Mouse (Mus musculus) lung, embryonic 15.5 days (tissue): Measurements from ENCODE around the gene Trp73. TPM values are rescaled to one million over a fixed set of nuclear protein-coding genes. Genes with fewer than 3 reads are reported as not detected.
A peak's percentile ranks its signal among the peaks of the same experiment; 100 is the strongest.

Experiments
- ATAC-seq: fragments of 200-750 bp; cut with Nextera tagmentation; 2 replicates; pipeline ENCODE4 v1.8.0; 2017; ENCODE audit warnings: moderate number of reproducible peaks, borderline replicate concordance; ENCODE audit not compliant: low FRiP score, low TSS enrichment; ENCODE audit errors: extremely low read depth
- H3K27ac ChIP-seq: fragments of 300-500 bp; sonication (generic); 2 replicates; pipeline ENCODE4 v1.5.1; 2015; ENCODE audit warnings: moderate library complexity, mild to moderate bottlenecking, inconsistent platforms
- H3K27me3 ChIP-seq: fragments of 300-500 bp; sonication (generic); 2 replicates; pipeline ENCODE4 v1.6.1; 2015; ENCODE audit warnings: inconsistent platforms
- H3K36me3 ChIP-seq: fragments of 300-500 bp; sonication (generic); 2 replicates; pipeline ENCODE4 v1.6.1; 2015; ENCODE audit warnings: inconsistent platforms
- H3K4me1 ChIP-seq: fragments of 300-500 bp; sonication (generic); 2 replicates; pipeline ENCODE4 v1.6.1; 2015; ENCODE audit warnings: inconsistent platforms
- H3K4me2 ChIP-seq: fragments of 300-500 bp; sonication (generic); 2 replicates; pipeline ENCODE4 v1.6.1; 2015; ENCODE audit warnings: inconsistent platforms, mild to moderate bottlenecking, moderate library complexity
- H3K4me3 ChIP-seq: fragments of 300-500 bp; sonication (generic); 2 replicates; pipeline ENCODE4 v1.5.1; 2015; ENCODE audit warnings: mild to moderate bottlenecking, inconsistent platforms
- H3K9ac ChIP-seq: fragments of 300-500 bp; sonication (generic); 2 replicates; pipeline ENCODE4 v1.6.1; 2015; ENCODE audit warnings: inconsistent platforms
- H3K9me3 ChIP-seq: fragments of 300-500 bp; sonication (generic); 2 replicates; pipeline ENCODE4 v1.6.1; 2016; ENCODE audit warnings: inconsistent platforms
- WGBS: fragments of 180-500 bp; shearing (Covaris S2); methylation state at CpG from one replicate; pipeline ENCODE4 v1.1.7; 2015; 5-methylcytosine and 5-hydroxymethylcytosine counted together
- polyA plus RNA-seq: library from polyadenylated mRNA; unstranded; fragments of >200 nt; fragmentation: Nextera tagmentation; extraction: Ambion mirVana; gene quantifications from 2 replicates; pipeline ENCODE4 v1.2.1, GENCODE M21; 2015

Gene Trp73
- polyA plus RNA-seq: 1.6 and 1.8 TPM in 2 replicates

DNA sequence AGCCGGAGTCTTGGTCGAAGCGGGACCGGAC, at the start of gene Trp73:
Trp73 (minus strand) TSS at position 27 of the 31 bp plus-strand sequence.
- H3K4me1 ChIP-seq: peaks cover 36% of the 10 kb centered on the region
- 0% methylated on average over 4 of the region's 4 CpGs for WGBS
- no peaks in the 10 kb centered on the region for H3K9me3 ChIP-seq
- ATAC-seq: no peak
- H3K4me3 ChIP-seq: peak within 1 kb of the TSS; percentile 46
- H3K27ac ChIP-seq: no peak within 1 kb of the TSS
- no peaks in the 10 kb centered on the region for H3K36me3 ChIP-seq
- H3K9ac ChIP-seq: peak within 1 kb of the TSS; percentile 31
- peak within 1 kb of the TSS; percentile 94 for H3K4me2 ChIP-seq
- peaks cover 66% of the 10 kb centered on the region for H3K27me3 ChIP-seq

DNA sequence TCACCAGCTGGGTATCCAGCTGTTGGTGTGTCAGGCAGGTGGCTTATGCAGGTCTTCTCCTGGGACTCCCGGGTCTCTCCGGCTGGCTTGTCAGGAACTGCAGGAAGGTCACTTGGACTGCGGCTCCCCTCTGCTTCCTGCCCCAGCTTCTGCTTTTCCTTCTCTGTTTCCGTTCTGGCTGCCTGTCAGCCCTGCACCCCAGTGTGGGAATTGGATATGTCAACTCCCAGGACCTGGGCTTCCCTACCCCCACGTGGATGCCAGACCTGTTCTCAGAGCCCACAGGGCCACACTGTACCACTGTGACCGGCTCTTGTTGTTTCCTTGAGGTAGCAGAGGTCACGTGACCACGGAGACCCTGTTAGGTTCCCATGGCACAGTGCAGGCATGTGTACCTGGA, 48.9 kb upstream of the Trp73 start:
- no peak for ATAC-seq
- Histone ChIP-seq H3K4me3 (no peak overlapping the region), H3K4me1 (no peaks in the 10 kb centered on the region), H3K9me3 (no peaks in the 10 kb centered on the region), H3K27me3 (no peaks in the 10 kb centered on the region), H3K4me2 (no peak overlapping the region), H3K9ac (no peak overlapping the region), H3K27ac (no peak overlapping the region), H3K36me3 (no peaks in the 10 kb centered on the region)
- WGBS: 64% methylated on average over 8 of the region's 8 CpGs

DNA sequence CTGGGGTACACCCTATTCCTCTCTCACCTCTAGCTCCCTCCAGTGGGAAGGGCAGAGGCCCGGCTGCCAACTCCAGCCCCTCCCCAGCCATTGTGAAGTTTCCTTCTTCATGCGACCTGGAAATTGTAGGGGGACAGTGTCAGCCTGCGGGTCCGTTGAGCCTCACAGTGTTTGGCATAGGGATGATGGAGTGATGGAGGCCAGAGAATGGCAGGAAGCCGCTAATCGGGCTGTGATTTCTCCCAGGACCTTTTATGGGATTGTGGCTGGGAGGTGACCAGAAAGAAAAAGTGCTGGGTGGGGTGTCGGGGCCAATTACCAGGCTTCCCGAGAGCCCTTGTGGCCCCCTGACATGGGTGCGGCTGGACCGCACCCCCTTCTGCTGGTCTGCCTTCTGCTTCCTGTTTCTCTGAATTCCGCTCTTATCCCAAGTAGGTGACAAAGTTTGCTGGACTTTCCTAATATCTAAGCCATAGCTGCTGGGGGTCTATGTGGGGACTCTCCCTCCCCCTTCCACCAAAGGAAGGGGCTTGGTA, 46.1 kb upstream of the Trp73 start:
- Histone ChIP-seq H3K4me1 (no peaks in the 10 kb centered on the region), H3K36me3 (no peaks in the 10 kb centered on the region), H3K4me3 (no peak overlapping the region), H3K9ac (no peak overlapping the region), H3K27me3 (no peaks in the 10 kb centered on the region), H3K4me2 (no peak overlapping the region), H3K9me3 (no peaks in the 10 kb centered on the region), H3K27ac (peak overlapping the region; percentile 4; the same call in 1 of the 2 replicates)
- 0 out of 2 replicates have a peak, but pooled peaks have one; percentile 17 for ATAC-seq
- 52% methylated on average over 11 of the region's 11 CpGs for WGBS

DNA sequence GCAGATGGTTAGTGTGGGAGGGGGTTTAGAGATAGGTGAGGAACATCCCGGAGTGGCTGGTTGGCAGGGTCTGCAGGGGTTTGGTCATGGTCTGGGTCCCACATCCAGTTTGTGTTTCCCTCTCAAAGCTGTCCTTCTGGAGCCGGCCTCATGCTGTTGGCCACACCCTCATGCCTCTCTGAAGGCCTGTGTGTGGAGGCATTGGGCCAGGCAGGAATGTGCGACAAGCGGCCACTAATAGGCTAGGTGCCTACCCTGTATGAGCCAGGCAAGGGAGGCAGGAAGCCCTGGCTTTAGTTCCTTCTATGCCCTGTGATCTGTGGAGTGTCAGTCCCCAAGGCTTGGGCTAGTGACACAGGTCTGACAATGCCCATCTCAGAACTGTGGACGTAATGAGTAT, 45.0 kb upstream of the Trp73 start:
- Histone ChIP-seq H3K4me2 (no peak overlapping the region), H3K9ac (no peak overlapping the region), H3K4me3 (no peak overlapping the region), H3K27me3 (no peaks in the 10 kb centered on the region), H3K9me3 (no peaks in the 10 kb centered on the region), H3K36me3 (no peaks in the 10 kb centered on the region), H3K4me1 (0 out of 2 replicates have a peak, but pooled peaks cover 6% of the 10 kb centered on the region), H3K27ac (no peak overlapping the region)
- WGBS: 69% methylated on average over 5 of the region's 5 CpGs
- no peak for ATAC-seq

DNA sequence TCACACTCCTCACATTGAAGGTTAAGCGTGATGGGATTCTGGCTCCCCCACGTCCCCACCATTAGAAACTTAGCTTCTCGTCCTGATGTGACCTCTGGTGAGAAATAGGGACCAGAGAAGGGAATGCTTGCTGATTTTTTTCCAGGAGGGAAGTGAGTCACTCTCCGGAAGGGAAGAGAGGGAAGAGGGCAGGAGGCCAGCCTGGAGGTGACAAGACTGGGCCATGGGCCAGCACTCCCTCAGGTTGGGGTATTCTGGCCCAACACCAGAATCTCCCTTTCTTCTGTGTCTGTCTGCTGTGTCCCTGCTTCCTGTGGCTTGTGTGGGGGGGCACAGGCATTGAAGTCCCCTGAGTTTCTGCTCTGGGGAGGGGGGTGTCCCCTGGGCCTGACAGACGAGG, 43.6 kb upstream of the Trp73 start:
- Histone ChIP-seq H3K9me3 (no peaks in the 10 kb centered on the region), H3K4me2 (no peak overlapping the region), H3K36me3 (no peaks in the 10 kb centered on the region), H3K27me3 (no peaks in the 10 kb centered on the region), H3K27ac (no peak overlapping the region), H3K4me1 (0 out of 2 replicates have a peak, but pooled peaks cover 6% of the 10 kb centered on the region), H3K9ac (no peak overlapping the region), H3K4me3 (no peak overlapping the region)
- no peak for ATAC-seq
- 41% methylated on average over 5 of the region's 5 CpGs for WGBS

DNA sequence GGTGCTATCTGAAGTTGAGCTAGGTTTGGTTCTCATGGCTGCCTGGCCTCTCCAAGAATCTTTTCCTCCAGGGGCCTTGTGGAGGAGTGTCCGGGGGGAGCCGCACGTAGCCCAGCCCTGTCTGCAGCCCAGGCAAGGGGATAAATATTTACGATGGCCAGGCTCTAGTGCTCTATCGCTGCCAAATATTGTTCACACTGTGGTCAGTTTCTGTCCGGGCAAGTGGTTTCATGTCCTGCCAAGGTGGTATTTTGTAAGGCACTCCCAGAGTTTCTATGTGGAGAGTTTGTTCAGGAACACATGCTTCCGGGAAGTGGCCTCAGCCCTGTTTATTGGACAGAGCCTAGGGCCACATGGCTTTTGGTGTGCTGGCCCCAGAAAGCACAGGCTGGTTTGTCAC, 41.0 kb upstream of the Trp73 start:
- Histone ChIP-seq H3K27me3 (no peaks in the 10 kb centered on the region), H3K36me3 (no peaks in the 10 kb centered on the region), H3K9ac (no peak overlapping the region), H3K9me3 (no peaks in the 10 kb centered on the region), H3K27ac (no peak overlapping the region), H3K4me2 (no peak overlapping the region), H3K4me1 (peaks cover 12% of the 10 kb centered on the region; the same call in 1 of the 2 replicates), H3K4me3 (no peak overlapping the region)
- ATAC-seq: no peak
- WGBS: 53% methylated on average over 7 of the region's 7 CpGs

DNA sequence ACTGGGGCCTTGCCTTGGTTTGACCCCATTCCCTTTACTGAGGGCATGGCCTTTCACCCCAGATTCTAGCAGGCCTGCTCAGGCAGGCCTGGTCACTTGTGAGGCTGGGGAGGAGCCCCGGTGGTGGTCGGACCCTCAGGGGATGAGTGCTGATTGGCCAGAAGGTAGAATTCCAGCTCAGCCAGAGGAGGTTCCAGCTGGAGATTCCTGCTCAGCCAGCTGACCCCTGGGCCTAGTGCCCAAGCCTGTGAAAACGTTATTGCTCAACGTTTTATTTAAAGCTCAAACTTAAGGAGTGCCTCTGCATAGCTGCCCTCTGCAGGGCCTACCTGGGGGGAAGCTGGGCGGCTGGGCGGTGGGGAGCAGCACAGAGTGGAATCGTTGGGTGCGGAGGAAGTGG, 37.2 kb upstream of the Trp73 start:
- 39% methylated on average over 8 of the region's 8 CpGs for WGBS
- Histone ChIP-seq H3K36me3 (no peaks in the 10 kb centered on the region), H3K4me3 (no peak overlapping the region), H3K9ac (no peak overlapping the region), H3K4me1 (peaks cover 14% of the 10 kb centered on the region; the same call in 1 of the 2 replicates), H3K4me2 (no peak overlapping the region), H3K27me3 (peaks cover 17% of the 10 kb centered on the region), H3K9me3 (no peaks in the 10 kb centered on the region), H3K27ac (peak overlapping the region; percentile 35; the same call in 1 of the 2 replicates)
- ATAC-seq: peak; percentile 54

DNA sequence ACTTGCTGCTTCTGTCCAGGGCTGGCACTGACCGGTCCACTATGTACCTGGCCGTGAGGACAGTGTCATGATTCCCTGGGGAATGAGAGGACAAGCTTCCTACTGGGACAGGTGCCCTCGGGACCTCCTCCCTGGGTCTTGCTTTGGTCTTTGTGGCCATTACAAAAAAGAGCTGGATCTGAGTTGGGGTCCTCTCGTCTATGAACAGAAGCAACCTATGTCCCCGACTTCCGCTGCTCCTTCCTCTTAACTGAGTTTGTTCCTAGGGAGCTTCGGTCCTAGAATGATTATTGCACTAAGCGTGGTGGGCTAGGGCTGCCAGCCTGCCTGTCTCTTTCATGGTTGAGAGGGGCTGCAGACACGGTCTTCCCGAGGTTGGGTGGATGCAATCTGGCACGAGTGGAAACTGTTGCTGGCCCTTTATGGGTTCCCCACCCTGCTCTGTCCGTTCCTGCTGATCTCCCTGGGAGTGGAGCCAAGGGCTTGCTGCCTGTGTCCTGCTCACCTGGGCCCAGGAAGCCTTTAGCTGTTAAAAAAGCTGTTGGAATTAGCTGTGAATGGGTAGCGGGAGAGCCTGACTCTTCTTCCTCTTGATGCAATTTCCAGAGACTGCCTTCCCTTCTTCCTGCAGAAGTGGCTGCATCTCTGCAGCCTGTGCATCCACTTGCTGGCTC, 32.1 kb upstream of the Trp73 start:
- 37% methylated on average over 13 of the region's 13 CpGs for WGBS
- Histone ChIP-seq H3K9me3 (no peaks in the 10 kb centered on the region), H3K36me3 (no peaks in the 10 kb centered on the region), H3K4me1 (peaks cover 19% of the 10 kb centered on the region), H3K27me3 (peaks cover 64% of the 10 kb centered on the region), H3K4me2 (peak overlapping the region; percentile 94), H3K9ac (no peak overlapping the region), H3K27ac (no peak overlapping the region), H3K4me3 (peak overlapping the region; percentile 53)
- no peak for ATAC-seq

DNA sequence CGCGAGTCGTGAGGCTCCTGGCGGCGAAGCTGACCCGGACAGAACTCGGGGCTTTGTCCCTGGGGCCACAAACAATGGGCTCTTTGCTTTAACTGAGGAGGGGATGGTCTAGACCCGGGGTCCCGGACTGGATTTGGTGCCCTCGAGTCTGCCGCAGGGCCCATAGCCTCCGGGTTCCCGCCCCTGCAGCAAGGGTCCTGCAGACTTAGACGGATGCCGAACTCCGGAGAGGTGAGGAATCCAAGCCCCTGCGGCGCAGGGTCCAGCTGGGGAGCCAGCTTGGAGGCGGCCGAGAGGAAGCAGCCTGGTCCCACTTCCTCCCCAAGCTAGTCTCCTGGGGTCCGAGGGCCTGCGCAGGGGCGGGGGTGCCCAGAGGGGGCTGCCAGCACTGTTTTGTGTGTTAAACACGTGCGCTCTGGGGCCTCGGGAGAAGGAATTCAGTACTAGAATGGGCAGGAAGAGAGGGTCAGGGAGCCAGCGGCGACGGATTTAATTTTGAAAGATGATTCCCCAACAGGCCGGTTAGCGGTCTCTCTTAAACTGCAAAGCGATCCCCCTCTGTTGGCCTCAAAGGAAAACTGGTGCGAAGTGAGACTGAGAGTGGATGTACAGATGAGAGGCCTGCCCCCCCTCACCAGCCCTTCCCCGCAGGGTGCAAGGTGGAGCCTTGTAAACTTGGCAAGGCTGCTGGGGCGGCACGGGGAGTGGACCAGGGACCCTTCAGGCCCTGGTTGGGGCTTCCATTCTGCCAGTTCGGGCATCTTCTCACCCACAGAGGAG, 31.3 kb upstream of the Trp73 start:
- H3K9me3 ChIP-seq: no peaks in the 10 kb centered on the region
- H3K27me3 ChIP-seq: peaks cover 64% of the 10 kb centered on the region
- under 1% methylated on average over 37 of the region's 37 CpGs for WGBS
- peak overlapping the region; percentile 53 for H3K4me3 ChIP-seq
- peak overlapping the region; percentile 94 for H3K4me2 ChIP-seq
- H3K36me3 ChIP-seq: no peaks in the 10 kb centered on the region
- H3K4me1 ChIP-seq: peaks cover 16% of the 10 kb centered on the region
- H3K27ac ChIP-seq: no peak overlapping the region
- no peak for ATAC-seq
- peak overlapping the region; percentile 39 for H3K9ac ChIP-seq

DNA sequence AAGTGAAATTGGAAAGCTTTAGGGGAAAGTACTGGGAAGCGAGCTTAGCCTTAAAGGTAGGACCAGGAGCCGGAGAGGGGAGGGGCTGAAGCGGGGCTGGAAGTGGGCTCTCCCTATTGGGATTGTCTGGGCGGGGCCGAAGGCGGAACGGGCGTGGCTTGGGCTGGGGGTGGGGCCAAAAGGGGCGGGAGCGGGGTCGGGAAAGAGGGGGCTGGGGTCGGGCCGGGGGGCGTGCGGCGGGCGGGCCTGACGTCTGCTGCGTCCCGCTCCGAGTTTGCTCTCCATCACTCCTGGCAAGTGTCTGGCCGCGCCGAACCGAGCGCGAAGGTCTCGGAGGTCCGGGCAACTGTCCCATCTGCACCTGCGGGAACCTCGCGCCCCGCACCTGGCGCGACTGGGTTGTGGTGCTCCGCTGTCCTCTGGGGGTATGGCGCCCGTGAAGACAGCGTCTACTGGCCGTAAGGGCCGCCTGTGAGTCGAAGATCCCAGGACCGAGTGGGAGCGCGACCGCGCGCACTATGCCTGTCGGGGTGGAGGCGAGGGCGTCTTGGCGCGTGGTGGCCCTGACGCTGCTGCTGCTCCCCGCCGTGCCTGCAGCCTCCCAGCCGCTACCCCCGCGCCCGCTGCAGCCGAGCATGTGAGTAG, 30.6 kb upstream of the Trp73 start, which contains the start of gene Megf6:
Megf6 (plus strand) TSS at position 225 of the 645 bp plus-strand sequence.
- H3K9ac ChIP-seq: peak within 1 kb of the TSS; percentile 39
- WGBS: under 1% methylated on average over 51 of the region's 61 CpGs

DNA sequence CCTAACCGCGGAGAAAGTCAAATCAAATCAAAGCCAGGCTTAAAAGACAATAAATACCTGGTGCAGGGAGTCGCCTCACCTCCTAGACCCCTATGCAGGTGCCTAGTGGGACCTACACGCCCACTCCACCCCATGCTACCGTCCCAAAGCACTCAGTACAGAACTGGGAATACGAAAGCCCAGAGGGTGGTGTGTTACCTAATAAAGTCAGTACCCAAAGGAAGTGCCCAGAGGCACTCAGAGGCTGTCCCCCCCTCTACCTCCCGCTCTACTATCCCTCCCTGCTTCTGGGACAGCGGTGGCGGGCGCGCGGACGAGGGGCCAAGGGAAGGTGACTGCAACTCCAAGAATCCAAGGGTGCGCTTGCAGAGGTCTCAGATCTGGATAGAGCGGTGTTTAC, 30.0 kb upstream of the Trp73 start:
- 0 out of 2 replicates have a peak, but pooled peaks have one; percentile 7 for ATAC-seq
- Histone ChIP-seq H3K9ac (peak overlapping the region; percentile 24; the same call in 1 of the 2 replicates), H3K4me2 (peak overlapping the region; percentile 94), H3K4me1 (peaks cover 14% of the 10 kb centered on the region), H3K9me3 (no peaks in the 10 kb centered on the region), H3K27me3 (peaks cover 64% of the 10 kb centered on the region), H3K27ac (no peak overlapping the region), H3K36me3 (no peaks in the 10 kb centered on the region), H3K4me3 (peak overlapping the region; percentile 53)
- under 1% methylated on average over 15 of the region's 15 CpGs for WGBS

More for the DNA sequence above, 30.6 kb upstream of the Trp73 start, which contains the start of gene Megf6:
- Histone ChIP-seq H3K4me3 (peak within 1 kb of the TSS; percentile 53), H3K27me3 (peaks cover 64% of the 10 kb centered on the region), H3K4me2 (peak within 1 kb of the TSS; percentile 94), H3K27ac (no peak within 1 kb of the TSS), H3K36me3 (no peaks in the 10 kb centered on the region), H3K9me3 (no peaks in the 10 kb centered on the region), H3K4me1 (peaks cover 16% of the 10 kb centered on the region)
- ATAC-seq: peak; percentile 62; the same call in 1 of the 2 replicates

DNA sequence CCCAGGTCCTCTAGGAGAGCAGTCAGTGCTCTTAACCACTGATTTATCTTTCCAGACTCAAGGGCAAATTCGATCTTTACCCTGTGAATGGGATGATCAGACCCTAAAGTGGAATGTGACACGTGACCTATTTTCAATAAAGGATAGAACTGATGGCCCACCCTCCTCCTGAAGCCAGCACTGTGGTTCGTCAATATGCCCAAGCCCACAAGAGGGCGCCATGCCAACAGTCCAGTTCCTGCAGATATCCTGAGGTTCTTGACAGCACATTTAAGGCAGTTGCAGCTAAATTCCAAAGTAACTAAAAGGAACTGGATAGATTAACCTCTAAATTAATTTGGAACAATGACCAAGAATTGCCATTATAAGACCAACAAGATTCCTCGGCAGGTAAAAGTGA, 27.0 kb upstream of the Trp73 start:
- no peak overlapping the region for H3K27ac ChIP-seq
- H3K9ac ChIP-seq: no peak overlapping the region
- no peaks in the 10 kb centered on the region for H3K9me3 ChIP-seq
- peaks cover 14% of the 10 kb centered on the region for H3K4me1 ChIP-seq
- H3K4me3 ChIP-seq: no peak overlapping the region
- WGBS: 17% methylated on average over 5 of the region's 5 CpGs
- no peak overlapping the region for H3K4me2 ChIP-seq
- no peak for ATAC-seq
- no peaks in the 10 kb centered on the region for H3K36me3 ChIP-seq
- H3K27me3 ChIP-seq: peaks cover 45% of the 10 kb centered on the region
